In the genomic region with DNA sequence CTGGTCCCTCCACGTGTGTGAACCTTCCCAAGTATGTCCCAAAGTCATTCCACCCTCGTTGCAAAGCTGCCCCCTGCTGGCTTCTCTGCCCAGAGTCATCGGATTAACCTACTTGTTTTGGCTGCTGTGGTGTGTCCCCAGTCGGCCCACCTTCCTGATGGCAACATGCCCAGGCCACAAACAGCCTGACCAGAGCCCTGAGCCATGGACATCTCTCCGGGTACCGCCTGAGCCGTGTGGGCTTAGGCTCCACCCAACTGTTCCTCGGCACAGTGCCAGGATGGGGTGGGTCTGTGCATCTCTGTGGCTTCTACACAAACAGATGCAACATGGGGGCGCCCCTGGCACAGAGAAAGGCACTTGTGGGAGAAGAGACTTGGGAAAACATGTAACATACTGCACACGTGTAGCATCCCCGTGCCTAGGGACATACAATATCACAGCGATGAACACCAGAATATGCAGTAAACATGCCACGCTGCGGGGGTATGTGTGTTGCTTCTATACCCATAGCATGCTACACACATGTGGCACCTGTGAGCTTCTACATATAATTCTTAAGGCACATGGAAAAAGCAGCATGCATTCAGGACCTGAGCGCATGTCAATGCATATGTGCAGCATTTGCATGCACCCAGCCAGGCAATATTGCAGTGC, we compare ENCODE assay signal across 8 mouse cellular contexts. TPM values are rescaled to one million over a fixed set of nuclear protein-coding genes. Genes with fewer than 3 reads are reported as not detected.
A peak's percentile ranks its signal among the peaks of the same experiment; 100 is the strongest.
DNase-seq lines count a peak whose midpoint lies in the region; ATAC-seq and TF ChIP-seq lines count a peak whose summit lies in the region.

No protein-coding gene starts in this region.

- no peak for TF ChIP-seq POLR2A in lung, adult 2 months (IDR thresholded peaks at IDR 0.05; ENCODE audit: borderline replicate concordance, extremely low read depth, low read depth, low read length)

- peak overlapping the region; percentile 96 for H3K4me2 ChIP-seq in hindbrain, embryonic 11.5 days (replicated peaks; ENCODE audit: low read depth, low read length)

- H3K27ac ChIP-seq in hindbrain, embryonic 11.5 days (ENCODE audit: low read depth, low read length), result 0 out of 2 replicates have a peak overlapping the region, but pooled peaks have one; percentile 24

- peaks cover 23% of the 10 kb centered on the region for H3K27me3 ChIP-seq in hindbrain, embryonic 11.5 days (ENCODE audit: control insufficient read depth, insufficient read depth, low read length)

- peak; percentile 73 for DNase-seq in NIH3T3 (ENCODE audit: low read depth)
- DNase-seq in cerebellum, adult 9-10 months, result peak; percentile 86
- DNase-seq in frontal cortex, postnatal 14 days (ENCODE audit: low spot score in 2 of 2), result peak; percentile 83 to 86
- DNase-seq in hindbrain, embryonic 11.5 days (ENCODE audit: low spot score), result peak; percentile 75
- peak; percentile 96 for DNase-seq in layer of hippocampus, adult 9-11 months
- DNase-seq in lung, adult 2 months, result peak; percentile 49
- DNase-seq in ovary, postnatal 10 days (ENCODE audit: low spot score), result peak; percentile 38
- DNase-seq in thymus, postnatal 4 days, result peak; percentile 69

- H3K9me3 ChIP-seq in hindbrain, embryonic 11.5 days (ENCODE audit: control insufficient read depth, low read length), result no peaks in the 10 kb centered on the region

- TF ChIP-seq CTCF in lung, adult 2 months (IDR thresholded peaks at IDR 0.05; ENCODE audit: insufficient read depth, low read length), result peak; percentile 54

- no peak for ATAC-seq in hindbrain, embryonic 11.5 days (ENCODE audit: low FRiP score)

- H3K4me3 ChIP-seq in hindbrain, embryonic 11.5 days (ENCODE audit: low read depth, low read length), result peak overlapping the region; percentile 74
- peak overlapping the region; percentile 26 for H3K4me3 ChIP-seq in lung, adult 2 months (replicated peaks; ENCODE audit: extremely low read depth, low read depth, low read length)

- H3K9ac ChIP-seq in hindbrain, embryonic 11.5 days (ENCODE audit: low read depth, low read length), result no peak overlapping the region

- WGBS in hindbrain, embryonic 11.5 days, result 6% methylated on average over 15 of the region's 15 CpGs
- 6% methylated on average over 15 of the region's 15 CpGs for WGBS in lung, adult 2 months

- H3K36me3 ChIP-seq in hindbrain, embryonic 11.5 days (ENCODE audit: control insufficient read depth, insufficient read depth, low read length), result no peaks in the 10 kb centered on the region

- peaks cover 24% of the 10 kb centered on the region for H3K4me1 ChIP-seq in hindbrain, embryonic 11.5 days (replicated peaks; ENCODE audit: control insufficient read depth, insufficient read depth, low read length)
- H3K4me1 ChIP-seq in lung, adult 2 months (ENCODE audit: control insufficient read depth, insufficient read depth, low read length), result peaks cover 14% of the 10 kb centered on the region

RNA-seq across cellular contexts. Expression of gene Adgrb2, which starts 0.8 kb away (rescaled TPM):
- 4.5 and 6.3 TPM in 2 replicates for polyA plus RNA-seq in hindbrain, embryonic 11.5 days (2014; fragmentation: Nextera tagmentation; extraction: Ambion mirVana)
- 0.80 and 4.6 TPM in 2 replicates for polyA plus RNA-seq in lung, adult 2 months (2012; rRNA removed)

RNA-seq across cellular contexts. Expression of gene Spocd1, which starts 54.8 kb away (rescaled TPM):
- polyA plus RNA-seq in hindbrain, embryonic 11.5 days (2014; fragmentation: Nextera tagmentation; extraction: Ambion mirVana), result 0.08 TPM in 1 of 2 replicates, not detected in the other
- polyA plus RNA-seq in lung, adult 2 months (2012; rRNA removed), result 0.09 TPM in 1 of 2 replicates, not detected in the other

Comparison
In these comparisons a context has a peak if more than half of its experiments do, and no peak if none do; other contexts are left out.
1. DNase-seq: peak in every context shown above with its lines; median percentile 96 in layer of hippocampus, adult 9-11 months; 86 in cerebellum, adult 9-10 months; 84 in frontal cortex, postnatal 14 days; 75 in hindbrain, embryonic 11.5 days; 73 in NIH3T3; 69 in thymus, postnatal 4 days; 49 in lung, adult 2 months; 38 in ovary, postnatal 10 days.